Mouse (Mus musculus) heart, adult 2 months (tissue): ENCODE data around the gene Ttyh3.

Experiments
- CTCF ChIP-seq: fragments of 200-600 bp; IDR thresholded peaks from 2 replicates; pipeline ENCODE4 v1.8.1; 2022; ENCODE audit warnings: antibody characterized with exemption, mild to moderate bottlenecking, moderate library complexity
- EP300 ChIP-seq: fragments of 200-500 bp; IDR thresholded peaks from 2 replicates; pipeline ENCODE4 v1.6.1; 2011; ENCODE audit warnings: low read depth, low read length, control low read depth; ENCODE audit not compliant: insufficient read depth

DNA sequence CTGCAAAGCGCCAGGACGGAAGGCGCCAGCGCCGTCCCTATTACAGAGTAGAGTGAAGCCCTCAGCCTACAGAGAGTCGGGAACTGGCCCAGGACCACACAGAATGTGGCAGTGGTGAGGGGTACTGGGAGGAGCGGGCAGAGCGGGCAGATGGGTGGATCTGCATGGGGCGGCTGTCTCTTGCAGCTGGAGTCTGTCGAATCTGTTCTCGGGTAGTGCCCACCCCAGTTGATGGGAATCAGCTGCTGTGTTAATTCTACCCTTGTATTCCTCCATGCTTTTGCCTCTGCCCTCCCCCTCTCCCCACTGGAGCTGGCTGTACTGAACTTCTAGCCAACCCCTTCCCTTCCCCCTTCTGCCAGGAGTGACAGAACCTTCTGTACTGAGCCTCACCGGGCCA is 47.1 kb downstream of the Ttyh3 start:
- TF ChIP-seq EP300 (no peak), CTCF (no peak)
